Mouse (Mus musculus): ENCODE results near the gene Rnaseh2a.

Rnaseh2a gene

GRCm38 (mm10) chr8:84965731-84966291 is 3.8 kb downstream of the Rnaseh2a start:
- DNase-seq: peak; percentile 98

- DNase-seq: no peak
These were observed 5.6 kb downstream of the Rnaseh2a start for GRCm38 (mm10) chr8:84963952-84964351.

- DNase-seq: no peak
These were observed 9.8 kb downstream of the Rnaseh2a start for GRCm38 (mm10) chr8:84959811-84960210.

GRCm38 (mm10) chr8:84956768-84957167 is 12.8 kb downstream of the Rnaseh2a start:
- peak; percentile 78 for DNase-seq

GRCm38 (mm10) chr8:84952612-84953255 is 16.8 kb downstream of the Rnaseh2a start:
- DNase-seq: peak; percentile 77

- no peak for DNase-seq
These were observed 19.8 kb downstream of the Rnaseh2a start for GRCm38 (mm10) chr8:84949753-84950152.

- peak; percentile 61 for DNase-seq
These were observed 22.4 kb downstream of the Rnaseh2a start for GRCm38 (mm10) chr8:84947241-84947545.

- DNase-seq: no peak
These were observed 22.9 kb downstream of the Rnaseh2a start, which contains the start of gene Rtbdn for GRCm38 (mm10) chr8:84946528-84947240. Gene Rtbdn (plus strand): TSS chr8:84946991.

GRCm38 (mm10) chr8:84945633-84946527 is 23.7 kb downstream of the Rnaseh2a start:
- DNase-seq: no peak

GRCm38 (mm10) chr8:84945235-84945632 is 24.3 kb downstream of the Rnaseh2a start:
- no peak for DNase-seq

- peak; percentile 59 for DNase-seq
These were observed 24.9 kb downstream of the Rnaseh2a start for GRCm38 (mm10) chr8:84944478-84945160.

GRCm38 (mm10) chr8:84943699-84944098 is 25.9 kb downstream of the Rnaseh2a start:
- no peak for DNase-seq

- DNase-seq: no peak
These were observed 31.7 kb downstream of the Rnaseh2a start for GRCm38 (mm10) chr8:84937620-84938485.

GRCm38 (mm10) chr8:84936962-84937546 is 32.5 kb downstream of the Rnaseh2a start, which contains the start of gene Mast1:
Gene Mast1 (minus strand): TSS chr8:84937359.
- peak; percentile 69 for DNase-seq

- DNase-seq: no peak
These were observed 33.3 kb downstream of the Rnaseh2a start for GRCm38 (mm10) chr8:84936041-84936961.

GRCm38 (mm10) chr8:84935489-84935888 is 34.1 kb downstream of the Rnaseh2a start:
- no peak for DNase-seq

- no peak for DNase-seq
These were observed 34.7 kb downstream of the Rnaseh2a start for GRCm38 (mm10) chr8:84934860-84935259.

- DNase-seq: no peak
These were observed 35.6 kb downstream of the Rnaseh2a start for GRCm38 (mm10) chr8:84933767-84934559.

GRCm38 (mm10) chr8:84930582-84930981 is 39.0 kb downstream of the Rnaseh2a start:
- DNase-seq: no peak
